Mouse (Mus musculus) left cerebral cortex, adult 9 months (tissue): ENCODE results near the gene Cwc22.

Experiments used
- DNase-seq, 2 experiments: peaks; one replicate each; pipeline ENCODE4 v3.0.0; 2022; ENCODE audit warnings: low spot score in 2 of 2

Cwc22 gene

DNA sequence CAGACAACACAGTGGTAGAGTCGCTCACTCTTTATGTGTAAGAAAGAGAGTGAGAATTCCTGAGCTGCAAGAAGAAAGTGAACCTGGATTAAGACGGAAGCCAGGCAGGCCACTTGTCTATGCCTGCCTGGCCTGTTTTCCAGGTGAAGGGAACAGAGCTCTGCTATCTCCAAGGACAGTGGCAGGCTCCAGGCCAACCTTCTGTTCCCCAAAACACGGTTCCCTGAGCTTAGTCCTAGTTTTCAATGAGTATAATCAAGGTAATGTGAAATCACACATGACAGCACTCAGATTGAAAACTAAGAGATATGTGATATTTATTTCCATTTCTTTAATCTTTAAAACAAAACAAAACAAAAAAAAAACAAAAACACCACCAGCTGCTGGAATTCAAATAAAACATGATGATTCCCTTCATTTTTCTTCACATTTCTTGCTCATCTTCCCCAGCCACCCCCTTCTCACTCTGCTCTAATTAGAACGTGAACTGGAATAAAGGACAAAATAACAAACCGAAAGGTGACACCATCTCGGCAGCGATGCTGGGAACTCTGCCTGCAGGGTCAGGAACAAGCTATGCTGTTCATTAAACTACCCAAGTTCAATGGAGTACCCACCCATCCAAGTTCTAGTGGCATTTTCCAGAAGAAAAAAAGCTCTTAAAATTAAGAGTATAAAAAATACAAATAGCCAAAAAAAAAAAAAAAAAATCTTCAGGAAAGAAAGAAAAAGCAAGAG is 20.8 kb downstream of the Cwc22 start:
- no peak for DNase-seq

DNA sequence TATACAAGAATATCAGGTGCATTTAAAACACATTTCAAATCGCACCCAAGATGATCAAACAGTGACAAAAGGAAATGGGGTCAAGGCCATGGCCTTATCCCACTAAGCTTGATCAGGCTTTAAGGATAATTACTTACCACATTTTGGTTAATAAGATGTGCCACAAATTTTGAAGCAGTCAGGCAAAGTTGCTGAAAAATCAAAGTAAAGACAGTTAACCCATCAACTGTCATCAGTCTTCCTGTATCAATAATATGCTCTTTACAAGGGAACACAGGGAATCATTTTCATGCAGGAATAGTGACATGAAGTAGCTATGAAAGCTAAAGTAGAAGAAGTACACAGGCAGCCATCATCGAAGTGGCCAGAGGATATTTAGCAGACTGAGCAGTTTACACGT is 22.2 kb downstream of the Cwc22 start:
- no peak for DNase-seq

DNA sequence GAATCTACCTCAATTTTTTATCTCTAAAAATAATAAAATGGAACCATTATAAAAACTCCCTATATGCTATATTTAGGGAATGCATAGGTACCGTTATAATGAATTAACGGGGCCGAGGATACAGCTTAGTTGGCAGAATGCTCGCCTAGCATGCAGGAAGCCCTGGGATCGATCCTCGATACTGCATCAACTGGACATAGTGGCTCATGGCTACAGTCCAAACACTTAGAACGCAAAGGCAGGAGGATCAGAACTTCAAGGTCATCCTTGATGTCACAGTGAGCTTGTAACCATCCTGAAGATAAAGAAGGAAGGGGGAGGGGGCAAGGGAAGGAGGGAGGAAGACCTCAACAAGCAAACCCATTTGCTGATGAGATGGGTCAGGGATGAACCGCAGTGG is 23.0 kb downstream of the Cwc22 start:
- no peak for DNase-seq

DNA sequence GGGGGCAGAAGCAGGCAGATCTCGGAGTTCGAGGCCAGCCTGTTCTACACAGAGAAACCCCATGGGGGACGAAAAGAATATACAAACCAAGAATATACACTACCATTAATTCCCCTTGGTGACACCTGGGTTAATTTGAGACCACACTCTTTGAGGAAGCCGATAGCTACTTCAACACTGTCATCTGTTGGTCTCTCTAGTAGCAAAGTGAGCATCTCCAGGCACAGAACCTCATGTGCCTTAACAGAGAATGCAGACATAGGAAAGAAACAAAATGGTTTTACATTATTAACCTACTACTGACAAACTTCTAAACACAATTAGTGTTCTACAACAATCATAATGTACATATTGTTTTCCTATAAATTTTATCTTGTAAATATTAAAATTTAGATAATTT is 24.9 kb downstream of the Cwc22 start:
- no peak for DNase-seq

DNA sequence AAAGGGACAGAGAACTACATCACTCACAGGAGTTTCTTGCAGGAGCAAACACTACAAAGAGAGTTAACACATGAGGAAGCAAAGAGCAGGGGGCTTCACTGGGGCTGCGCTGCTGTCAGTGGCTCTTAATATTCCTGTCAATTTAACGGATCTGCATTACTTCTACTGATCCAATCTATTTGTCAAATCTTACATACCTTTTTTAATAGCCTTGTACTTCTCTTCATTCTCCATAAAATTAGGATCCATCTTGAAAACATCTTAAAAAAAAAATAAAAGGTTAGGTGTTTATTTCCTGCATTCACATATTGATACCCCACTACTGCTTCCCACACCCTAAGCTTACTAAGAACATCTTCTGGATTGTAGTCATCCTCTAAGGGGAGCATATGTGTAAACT is 25.6 kb downstream of the Cwc22 start:
- no peak for DNase-seq

DNA sequence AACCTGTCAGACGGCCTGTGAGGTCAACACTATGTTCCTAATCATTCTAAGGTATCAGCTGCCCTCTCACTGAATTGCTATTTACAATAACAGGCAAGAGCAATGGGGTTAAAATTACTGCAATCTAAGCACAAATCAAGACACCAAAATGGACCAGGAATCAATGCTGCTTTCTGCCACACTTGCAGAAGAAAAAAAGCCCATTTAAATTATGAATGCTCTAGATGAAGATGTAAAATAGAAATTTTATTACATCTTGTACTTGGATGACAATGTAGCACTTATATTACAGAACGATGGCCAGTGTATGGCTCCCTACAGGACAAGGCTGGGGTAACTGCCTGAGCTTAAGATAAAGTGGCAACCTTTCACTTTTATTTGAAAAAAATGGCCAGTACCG is 27.7 kb downstream of the Cwc22 start:
- DNase-seq = no peak

DNA sequence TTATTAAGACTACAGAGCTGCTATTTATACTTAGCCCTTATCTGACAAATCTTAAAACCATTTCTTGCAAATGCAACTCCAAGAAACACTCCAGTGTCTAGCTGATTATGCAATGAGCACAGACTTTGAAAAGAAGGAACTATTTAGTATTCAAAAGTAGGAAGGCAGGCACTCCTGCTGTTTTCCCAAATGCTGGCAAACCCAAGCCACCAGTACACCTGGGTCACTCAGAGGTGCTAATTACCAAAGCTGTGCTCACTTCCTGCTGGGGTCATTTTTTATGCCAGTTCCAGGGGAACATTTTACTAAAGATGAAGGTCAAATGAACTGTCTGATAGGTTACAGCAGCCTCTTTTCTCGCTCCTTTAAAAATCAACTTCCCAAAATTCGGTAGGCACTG is 28.2 kb downstream of the Cwc22 start:
- DNase-seq = no peak

DNA sequence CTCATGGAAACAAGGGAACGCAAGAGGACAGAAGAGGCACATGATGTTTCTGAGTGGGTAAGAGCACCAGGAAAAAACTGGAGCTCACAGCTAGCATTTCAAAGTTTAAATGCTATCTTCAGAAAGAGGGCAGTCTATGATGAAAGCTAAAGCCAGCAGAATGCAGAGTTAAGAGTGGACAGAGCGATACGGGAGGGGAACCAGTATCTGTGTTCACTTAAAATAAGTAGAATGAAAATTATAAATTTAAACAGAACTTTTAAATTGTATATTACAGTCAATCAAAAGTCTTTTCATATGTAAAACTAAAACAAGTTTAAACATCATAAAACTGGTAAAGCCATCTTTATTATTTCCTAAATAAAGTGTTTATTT is 28.8 kb downstream of the Cwc22 start:
- DNase-seq = no peak

DNA sequence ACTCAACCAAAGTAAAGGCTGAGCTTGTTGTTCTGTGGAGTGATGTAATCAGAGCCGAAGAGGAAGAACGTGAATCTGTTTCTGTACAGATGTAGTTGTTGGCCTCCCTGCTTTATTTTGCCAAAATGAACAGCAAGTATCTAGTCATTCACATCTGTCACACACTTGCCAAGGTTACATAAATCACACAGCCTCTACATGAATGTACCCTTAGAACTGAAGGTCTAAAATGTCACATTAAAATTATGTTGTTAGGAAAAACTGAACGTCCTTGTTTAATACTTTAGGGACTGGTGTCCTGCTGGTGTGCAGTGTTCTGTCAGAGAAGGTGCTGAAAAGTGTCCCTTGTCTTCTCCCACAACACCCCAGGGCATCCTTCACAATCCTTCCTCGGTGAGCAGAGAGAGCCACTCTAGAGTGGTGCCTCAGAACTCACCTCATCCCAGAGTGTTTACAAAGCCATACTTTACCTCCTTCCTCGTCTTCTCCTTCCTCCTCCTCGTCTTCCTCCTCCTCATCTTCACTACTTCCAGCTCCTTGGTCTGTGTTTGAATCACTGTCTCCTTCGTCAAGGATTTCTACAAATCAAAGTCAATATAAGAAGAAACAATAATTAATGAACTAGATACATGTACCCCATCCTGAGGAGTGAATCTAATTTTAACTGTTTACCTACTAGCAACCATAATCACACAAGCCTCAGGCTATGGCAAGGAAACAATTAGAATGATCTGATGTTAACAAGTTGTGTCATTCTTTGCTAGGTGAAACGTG is 29.4 kb downstream of the Cwc22 start:
- DNase-seq = no peak

DNA sequence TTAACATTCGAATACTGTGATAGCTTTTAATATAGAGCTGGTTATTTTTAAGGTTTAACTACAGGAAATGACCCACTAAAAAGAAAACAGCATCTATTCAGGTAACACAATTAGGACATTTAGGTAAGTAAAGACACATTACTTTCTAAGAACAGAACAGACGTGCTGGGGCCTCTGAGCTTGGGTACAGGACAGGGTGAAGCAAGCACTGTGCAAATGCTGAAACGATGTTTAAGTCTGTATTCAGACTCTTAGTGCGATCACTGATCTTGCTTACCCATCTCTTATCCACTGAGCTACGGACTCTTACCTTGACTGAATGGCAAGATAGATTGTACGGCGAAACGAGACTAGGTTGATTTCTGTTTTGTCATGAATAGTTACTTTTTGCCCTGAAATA is 31.0 kb downstream of the Cwc22 start:
- DNase-seq = no peak

DNA sequence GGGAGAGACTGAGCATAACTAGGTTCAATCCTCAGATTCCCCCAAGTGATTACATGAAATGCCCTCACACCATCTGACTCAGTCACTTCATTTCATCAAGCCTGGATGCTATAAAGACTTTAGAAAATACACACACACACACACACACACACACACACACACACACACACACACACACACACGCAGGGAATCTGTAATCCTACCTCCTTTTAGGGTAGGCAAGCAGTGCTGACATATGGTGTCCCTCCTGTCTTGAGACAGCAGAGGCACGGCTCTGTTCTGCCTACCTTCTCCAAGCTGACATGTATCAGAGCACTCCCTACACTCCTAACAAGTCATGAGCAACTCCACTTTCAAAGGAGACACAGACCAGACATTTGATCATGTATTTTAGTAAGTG is 32.5 kb downstream of the Cwc22 start:
- no peak for DNase-seq

DNA sequence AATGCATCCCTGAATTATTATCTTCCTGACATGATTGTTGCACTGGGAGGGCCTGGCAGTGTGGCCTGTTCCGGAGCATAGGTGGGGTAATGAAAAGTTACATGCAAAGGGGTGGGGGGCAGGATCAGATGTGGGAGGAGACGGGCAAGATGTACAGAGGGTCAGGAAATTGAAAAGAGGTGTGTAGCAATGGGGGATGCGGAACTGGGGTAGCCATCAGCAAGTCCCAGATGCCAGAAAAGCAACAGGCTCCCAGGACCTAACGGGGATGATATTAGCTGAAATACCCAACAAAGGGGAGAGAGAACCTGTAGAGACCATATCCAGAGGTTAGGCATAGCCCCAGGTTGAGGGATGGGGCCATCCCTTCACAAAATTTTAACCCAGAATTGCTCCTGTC is 34.0 kb downstream of the Cwc22 start:
- no peak for DNase-seq

DNA sequence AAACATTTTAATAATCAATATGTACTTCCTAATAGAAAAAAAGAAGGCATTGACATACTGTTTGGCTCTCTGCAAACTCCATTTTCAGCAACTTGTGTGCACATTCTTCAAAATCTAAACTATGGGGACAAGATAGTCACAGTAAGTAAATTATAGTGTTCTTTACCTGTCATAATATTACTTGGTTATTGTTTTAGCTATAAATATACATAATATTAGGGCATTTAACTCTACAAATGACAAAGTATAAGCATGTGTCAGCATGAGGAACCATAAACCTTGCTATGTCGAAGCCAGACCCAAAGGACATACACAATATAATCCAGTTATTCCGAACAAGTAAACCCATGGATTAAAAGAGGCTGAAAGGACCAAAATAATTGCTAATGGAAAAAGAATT is 34.7 kb downstream of the Cwc22 start:
- DNase-seq = no peak

DNA sequence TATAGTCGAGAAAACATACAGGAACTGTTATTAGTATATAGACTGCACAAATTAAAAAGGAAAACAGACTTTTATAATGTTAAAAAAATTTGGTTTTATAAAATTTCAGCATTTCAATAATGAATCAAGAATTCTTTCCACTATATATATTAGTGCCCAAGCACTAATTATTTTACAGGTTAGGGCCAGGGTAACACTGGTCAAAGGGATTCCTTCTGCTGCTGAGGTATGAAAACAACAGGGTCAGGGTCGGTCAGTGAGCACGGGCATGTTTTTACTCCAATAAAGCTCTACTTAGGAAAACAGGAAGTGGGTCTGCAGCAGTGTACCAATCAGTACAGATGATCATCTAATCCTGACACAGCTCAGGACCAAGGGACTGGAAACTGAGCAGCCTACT is 36.0 kb downstream of the Cwc22 start:
- DNase-seq = no peak

DNA sequence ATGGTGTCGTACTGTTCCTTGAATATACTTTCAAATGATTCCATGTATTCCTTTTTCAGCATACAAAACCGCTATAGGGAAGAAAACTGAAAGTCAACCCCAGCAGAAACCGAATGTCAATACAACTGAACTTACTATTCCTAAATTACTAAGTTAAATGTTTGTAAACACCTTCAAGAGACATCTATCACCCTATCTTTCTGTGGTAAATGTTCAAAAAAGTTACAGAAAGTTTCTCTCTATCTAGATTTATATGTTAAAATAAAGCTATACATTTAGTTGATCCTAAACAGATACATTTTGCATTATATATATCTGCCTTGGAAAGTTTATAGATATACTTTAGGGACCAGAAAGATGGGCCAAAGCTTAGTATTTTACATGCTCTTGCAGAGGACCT is 39.0 kb downstream of the Cwc22 start:
- DNase-seq = no peak

DNA sequence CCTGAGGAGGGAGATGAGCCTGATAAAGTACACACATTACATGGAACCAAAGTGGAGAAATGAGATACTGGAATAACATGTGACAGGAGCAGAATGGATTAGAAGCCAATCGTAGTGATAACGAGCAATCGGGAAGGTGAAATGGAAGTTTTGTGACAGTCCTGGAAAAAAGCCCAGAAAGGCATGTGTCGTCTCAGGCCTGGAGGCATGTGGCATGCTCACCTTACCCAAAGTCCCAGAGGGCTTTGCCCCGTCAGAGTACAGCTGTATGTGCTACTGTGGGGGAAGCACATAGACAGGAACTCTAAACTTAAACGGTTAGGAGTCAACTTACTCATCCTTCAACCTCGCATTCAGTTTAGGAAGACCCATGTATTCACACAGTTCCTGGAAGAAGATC is 41.2 kb downstream of the Cwc22 start:
- DNase-seq = no peak

DNA sequence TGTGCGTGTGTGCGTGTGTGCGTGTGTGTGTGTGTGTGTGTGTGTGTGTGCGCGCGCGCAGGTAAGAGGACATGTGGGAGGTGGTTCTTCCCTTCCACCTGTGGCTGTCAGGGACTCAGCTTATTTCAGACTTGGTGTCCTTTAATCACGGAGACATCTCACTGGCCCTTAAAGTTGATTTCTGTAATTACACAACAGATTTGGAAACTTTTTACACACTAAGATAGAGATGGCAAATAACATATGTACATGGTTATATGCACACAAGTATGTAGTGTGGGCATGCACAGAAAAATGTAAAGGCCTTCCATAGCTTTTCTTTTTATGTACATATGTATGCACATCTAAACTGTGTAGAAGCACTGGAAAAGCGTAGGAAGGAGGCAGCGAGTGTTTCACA is 41.7 kb downstream of the Cwc22 start:
- no peak for DNase-seq

DNA sequence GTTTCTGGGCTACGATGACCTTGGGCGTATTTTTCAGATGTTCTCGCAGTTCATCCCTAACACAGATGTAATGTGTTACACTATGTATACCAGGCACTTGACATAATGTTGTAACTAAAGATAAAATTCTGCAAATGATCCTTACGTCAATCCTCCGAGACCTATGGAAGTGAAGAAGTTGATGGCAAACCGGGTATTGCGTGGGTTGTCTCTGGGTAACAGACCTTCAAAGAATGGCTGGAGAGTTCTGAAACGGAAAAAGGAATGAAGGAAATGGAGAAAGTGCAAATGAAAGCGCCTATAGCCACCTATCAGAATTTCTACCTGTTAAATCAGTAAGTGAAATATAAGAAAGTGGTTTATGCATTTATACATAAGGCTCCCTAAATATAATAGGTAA is 42.2 kb downstream of the Cwc22 start:
- no peak for DNase-seq

DNA sequence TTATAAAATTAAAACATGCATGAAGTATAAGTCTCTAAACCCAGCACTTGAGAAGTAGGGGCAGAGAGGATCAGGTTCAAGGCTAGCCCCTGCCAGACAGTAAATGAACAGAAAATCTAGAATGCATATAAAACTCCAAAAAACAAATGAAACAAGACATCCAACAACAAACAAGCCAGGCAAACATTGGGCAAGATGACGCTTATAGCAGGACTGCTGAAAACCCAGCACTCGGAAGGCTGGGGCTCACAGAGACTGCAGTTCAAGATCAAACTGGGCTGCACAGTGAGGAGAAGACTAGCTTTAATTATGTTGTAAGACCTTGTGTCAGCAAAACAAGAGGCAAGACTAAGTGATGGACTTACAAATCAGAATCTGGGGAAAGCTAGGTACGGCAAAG is 43.1 kb downstream of the Cwc22 start:
- no peak for DNase-seq

DNA sequence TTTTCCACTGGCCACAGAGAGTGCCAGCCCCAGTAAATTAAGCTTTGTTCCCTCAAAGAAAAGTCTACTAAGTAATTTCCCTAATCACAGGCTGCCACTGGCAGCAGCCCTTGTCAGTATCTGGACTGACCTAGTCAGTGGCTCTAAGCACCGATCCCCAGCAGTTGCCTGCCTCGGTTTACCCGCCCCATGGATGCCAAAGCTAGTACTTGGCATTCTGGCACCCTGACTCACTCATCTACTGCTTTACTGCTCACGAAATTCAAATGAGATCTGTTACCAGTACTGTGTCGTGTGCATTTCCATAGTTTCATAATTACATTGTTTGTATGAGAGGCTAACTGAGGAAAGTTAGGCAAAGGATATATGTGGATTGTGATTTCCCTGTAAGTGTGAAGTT is 44.9 kb downstream of the Cwc22 start:
- no peak for DNase-seq

DNA sequence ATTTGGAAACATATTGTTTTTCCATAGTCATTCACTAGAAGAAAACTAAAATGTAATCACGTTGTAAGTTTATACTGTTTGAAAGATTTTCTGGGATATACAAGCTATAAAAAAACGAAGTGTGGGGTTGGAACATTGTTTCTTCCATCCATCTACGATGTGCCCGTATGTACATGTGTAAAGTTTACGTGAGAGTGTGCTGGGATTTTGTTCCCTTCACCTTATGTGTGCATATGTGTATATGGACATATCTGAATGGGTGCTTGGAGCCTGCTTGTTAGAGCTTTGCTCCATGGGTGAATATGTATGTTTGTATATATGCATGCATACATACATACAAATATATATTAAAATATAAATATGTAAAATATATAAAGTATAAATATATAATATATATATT is 45.4 kb downstream of the Cwc22 start:
- DNase-seq = no peak

DNA sequence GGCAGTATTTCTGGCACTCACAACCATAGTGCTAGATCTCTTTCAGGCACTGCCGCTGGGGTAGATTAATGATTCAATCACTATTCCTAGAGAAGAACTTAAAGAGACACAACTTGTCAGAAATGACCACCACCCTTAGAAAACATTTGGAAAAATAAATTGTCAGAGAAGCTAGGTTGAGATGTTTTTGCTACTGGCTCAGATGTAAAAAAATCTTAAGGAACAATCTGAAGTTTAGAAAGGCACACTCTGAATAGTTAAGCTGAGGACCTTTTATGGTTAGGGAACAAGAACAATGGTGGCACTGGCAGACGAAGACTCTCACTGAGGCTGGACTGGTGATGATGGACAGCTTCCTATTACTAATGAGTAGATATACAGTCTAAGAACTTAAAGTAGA is 46.1 kb downstream of the Cwc22 start:
- DNase-seq = no peak

DNA sequence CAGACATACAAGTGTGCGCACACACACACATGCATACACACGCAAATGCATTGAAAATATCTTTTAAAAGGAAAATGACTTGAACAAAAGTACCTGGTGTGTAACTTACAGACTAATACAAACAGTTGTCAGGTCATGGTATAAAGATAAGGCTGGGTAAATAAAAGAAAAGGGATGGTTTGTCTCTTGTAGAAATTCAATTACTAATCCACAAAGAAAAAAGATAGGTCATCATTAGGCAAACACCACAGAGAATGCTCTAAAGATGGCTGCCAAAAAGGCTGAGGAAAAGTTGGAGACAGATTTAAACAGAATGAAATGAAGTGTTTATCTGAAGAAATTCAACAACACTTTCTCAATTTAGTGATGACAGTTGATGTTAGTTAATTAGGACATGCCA is 47.7 kb downstream of the Cwc22 start:
- no peak for DNase-seq

DNA sequence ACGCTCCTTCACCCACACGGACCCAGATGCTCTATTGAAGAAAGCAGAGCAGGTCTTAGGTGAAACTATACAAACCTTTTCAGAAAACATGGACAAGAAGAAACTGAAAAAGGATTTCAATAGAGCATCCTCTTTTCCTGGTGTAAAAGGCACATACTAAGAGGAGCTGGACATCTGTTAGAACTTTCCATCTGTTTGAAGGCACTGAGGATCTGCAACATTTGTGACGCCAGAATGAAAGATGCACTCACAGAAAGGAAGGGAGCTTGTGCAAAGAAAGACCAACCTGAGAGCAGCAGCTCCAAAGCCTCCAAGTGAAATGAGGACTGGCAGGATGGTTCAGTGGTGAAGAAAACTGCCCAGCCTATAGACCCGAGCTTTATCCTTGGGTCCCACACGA is 48.2 kb downstream of the Cwc22 start:
- no peak for DNase-seq
